Mouse (Mus musculus): Measurements from ENCODE around the gene Thy1.

Gene Thy1

DNA sequence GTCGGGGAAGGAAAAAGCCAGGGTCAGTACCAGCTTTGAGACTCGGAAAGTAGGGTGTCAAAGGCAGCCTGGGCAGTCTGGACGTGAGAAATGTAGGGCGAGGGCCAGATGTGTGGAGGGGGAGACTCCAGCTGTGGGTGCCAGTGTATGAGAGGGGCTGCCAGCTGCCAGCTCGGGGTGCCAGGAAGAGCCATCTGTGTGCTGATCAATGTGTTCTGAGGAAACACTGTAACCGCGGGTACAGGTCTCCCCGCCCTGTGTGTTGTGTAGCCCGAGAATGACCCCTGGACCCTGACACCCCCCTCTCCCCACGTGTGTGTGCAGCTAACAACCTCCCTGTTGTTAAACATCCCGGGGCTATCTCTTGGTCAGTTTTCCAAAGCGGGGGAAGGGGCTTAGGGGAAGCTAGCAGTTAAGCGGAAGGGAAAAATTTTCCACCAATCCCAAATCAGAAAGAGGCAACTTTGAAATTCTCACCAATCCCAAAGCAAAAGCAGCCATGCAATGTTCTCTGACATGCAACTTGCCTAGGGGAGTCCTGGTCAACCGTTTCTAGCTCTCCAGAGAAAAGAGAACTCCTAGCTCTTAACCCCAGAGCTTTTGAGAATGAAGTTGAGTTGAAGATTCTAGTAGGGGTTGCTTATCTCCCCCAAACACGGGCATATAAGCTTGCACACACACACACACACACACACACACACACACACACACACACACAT lies 24.2 kb downstream of the Thy1 start:
- DNase-seq (ENCODE audit: low read depth): no peak

DNA sequence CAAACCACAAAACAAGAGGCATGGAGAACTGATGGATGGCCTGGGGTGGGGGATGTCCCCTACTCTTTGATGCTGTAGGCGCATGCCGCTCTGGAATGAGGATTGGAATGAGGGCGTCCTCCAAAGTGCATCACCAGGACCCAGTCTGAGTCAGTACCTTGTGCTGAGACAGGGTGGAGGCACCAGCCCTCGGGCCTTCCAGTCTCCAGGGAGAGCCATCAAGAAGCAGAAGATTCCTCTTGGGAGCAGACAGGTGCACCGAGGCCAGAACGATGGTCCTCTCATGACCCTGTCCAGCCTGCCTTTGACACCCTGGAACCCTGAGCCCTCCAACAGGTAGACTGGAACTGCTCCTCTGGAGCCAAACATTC lies 24.8 kb downstream of the Thy1 start:
- DNase-seq (ENCODE audit: low read depth): no peak

DNA sequence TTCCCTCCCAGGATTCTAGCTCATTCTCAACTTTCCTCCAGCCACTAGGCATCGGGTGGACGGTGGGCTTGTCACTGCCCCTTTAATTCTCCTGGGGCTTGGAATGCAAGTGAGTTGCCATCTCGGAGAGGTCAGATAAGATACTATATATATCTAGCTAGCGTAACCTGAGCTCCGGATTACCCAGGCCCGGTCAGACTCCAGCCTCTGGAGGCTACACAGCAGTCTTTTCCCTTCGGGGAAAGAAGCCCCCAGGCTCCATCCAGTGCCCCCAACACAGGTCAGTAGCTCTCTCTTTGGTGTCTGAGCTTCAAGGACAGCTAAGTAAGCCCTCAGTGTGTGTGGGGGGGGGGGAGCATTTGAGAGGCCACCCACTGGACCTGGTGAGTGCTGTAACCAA lies 26.1 kb downstream of the Thy1 start:
- no peak for DNase-seq (ENCODE audit: low read depth)

DNA sequence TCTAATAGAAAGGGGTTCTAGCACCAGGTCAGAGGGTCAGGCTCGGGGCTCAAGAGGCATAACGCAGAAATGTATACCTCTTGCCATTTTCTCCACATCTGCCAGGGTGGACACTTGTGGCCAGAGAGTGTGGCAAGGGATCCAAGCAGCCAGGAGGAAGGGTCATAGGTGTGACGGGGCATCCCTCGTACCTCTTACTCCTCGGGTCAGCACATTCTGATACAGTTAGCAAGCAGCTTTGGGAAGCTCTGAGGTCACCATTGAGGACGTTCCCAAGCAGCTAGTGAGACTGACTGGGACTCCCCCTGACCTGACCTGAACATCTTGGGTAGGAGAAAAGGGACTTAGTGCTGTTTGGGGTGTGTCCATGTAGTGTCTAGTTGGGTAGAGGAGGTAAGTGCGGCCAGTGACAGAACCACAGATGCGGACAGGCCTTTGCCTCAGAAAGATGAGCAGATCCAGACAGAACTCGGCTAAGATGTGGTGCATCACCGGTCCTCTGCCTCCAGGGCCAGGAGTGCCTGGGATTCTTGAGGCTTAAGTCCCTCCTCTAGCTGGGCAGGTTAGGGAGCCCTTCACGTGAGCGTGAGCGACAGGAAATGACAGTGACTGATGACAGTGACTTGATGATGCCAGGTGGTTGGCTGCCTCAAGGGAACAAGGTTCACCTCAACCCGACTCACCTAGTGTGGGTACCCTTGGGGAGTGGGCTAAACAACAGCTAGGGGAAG lies 27.1 kb downstream of the Thy1 start:
- DNase-seq (ENCODE audit: low read depth): no peak

DNA sequence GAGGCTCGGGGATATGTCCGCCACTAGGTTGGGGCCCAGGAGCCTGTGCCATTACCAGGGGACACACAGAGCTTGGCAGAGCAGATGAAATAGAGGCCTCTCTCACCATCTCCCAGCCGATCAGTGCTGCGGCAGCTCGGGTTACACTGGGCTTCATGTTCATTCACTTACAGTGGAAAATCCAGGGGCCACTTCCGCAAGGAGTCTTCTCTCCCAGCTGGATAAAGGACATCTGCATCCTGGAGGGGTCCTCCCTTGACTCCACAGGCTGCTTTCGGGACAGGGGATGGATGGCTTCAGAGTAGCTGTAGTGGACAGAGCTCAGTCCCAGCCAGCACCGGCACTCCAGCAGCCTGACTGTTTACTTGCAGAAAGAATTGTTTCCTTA lies 27.7 kb downstream of the Thy1 start:
- DNase-seq (ENCODE audit: low read depth): no peak

DNA sequence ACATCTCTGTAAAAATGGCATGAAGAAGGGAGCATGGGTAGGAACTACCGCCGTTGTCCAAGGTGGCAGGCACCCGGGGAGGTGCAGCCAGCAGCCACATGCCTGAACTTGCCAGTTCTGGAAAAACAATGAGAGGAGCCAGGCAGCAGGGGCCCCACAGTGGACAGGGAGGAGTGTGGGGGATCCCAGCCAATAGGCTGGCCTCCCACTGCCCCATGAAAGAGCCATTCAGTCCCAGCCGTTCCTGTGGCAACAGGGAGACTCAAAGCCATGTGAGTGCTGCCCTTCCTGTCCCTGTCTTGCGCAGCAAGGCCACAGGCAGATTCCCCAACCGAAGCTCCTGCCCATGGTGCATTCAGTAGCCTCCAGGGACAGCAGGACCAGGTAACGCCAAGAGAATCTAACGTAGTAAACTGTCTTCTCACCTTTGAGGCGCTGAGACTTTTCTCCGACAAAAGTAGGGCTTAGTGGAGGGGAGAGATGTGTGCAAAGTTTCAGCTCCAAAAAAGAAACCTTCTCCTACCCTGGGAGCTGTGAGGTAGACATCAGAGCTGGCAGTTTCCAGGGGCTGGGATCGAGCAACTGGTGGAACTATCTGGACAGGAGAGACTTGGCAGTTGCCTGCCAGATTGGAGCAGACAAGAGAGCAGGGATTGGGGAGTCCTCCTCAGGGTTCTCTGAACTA lies 28.9 kb downstream of the Thy1 start:
- DNase-seq (ENCODE audit: low read depth): no peak

DNA sequence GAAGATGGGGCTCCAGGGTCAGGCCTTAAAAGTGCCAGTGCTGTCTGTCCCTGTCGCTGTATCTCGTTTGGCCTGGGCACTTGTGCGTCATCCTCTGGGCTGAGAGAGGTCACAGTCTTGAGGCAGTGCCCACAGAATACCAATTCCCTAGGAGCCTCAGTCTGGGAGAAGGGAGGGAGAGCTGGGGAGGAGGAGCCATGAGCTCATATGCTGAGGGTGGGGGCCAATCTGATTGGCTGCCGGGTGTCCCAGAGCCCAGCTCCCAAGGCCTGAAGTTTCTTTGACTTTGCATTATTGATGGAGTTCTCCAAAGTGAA lies 29.4 kb downstream of the Thy1 start:
- no peak for DNase-seq (ENCODE audit: low read depth)

DNA sequence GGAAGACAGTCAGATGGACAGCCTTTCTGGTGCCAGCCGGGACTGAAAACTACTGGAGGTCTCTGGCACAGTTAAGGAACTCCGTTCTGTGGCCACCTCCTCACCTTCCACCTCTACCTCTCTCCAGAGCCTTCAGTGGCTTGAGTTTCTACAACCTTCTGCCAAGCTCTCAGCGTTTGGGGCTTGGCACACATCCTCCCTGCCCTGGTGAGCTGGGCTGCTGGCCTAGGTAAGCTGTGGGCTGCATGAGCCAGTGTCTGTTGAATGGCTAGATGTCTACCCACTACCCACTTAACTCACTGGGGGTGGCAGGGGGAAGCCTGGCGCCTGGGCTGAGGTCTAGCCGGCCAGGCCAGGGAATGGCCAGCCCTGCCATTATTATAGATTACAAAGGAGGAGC lies 29.9 kb downstream of the Thy1 start:
- DNase-seq (ENCODE audit: low read depth): no peak

DNA sequence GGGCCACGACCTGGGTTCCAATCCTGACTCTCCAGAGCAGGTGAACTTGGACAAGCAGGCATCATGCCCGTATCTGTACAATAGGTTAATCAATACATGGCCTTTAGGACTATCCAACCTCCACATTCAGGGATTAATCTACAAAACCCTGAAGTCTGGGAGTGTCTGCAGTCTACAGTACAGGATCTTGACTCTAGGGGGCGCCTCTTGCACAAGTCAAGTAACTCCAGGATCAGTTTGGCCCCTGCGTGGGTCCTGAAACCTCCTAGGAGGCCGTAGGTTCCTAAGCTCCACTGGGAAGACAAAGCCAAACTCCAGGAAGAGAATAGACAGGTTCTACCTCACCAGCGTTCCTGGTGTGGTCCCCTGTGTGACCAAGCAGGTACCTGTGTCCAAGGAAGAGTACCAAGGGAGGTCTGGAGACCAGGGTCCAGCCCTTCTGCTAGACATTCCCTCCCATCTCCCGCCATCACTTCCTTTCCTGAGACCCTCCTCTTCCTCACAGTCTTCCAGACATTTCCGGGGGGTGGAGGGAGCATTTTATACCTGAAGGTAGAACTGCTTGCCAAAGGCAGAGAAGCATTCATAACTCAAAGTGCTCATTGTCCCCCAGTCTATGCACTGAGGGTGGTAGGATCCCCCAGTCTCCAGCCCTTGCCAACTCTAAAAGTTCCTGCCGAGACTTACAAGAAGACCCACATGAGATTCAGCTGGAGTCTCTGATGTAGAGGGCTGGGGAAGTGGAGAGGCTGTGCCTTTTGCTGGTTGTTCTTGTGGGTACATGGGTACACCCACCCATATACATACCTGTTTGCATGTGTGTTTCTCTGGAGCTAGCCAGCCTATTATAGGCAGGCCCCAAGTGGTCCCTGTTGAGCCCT lies 31.5 kb downstream of the Thy1 start:
- DNase-seq (ENCODE audit: low read depth): no peak

DNA sequence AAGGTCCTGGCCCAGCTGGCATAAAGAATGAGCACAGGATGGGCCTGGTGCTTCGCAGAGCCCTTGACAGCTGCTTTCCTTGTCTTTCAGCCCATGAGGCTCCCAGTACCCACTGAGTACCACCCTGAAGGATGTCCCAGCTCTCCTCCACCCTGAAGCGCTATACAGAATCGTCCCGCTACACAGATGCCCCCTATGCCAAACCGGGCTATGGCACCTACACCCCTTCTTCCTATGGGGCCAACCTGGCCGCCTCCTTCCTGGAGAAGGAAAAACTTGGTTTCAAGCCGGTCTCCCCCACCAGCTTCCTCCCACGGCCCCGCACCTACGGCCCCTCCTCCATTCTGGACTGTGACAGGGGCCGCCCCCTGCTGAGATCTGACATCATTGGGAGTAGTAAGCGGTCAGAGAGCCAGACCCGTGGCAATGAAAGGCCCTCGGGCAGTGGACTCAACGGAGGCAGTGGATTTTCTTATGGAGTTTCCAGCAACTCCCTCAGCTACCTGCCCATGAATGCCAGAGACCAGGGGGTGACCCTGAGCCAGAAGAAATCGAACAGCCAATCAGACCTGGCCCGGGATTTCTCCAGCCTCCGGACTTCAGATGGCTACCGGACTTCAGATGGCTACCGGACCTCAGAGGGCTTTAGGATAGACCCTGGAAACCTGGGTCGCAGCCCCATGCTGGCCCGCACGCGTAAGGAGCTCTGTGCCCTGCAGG lies 32.3 kb downstream of the Thy1 start:
- no peak for DNase-seq (ENCODE audit: low read depth)

DNA sequence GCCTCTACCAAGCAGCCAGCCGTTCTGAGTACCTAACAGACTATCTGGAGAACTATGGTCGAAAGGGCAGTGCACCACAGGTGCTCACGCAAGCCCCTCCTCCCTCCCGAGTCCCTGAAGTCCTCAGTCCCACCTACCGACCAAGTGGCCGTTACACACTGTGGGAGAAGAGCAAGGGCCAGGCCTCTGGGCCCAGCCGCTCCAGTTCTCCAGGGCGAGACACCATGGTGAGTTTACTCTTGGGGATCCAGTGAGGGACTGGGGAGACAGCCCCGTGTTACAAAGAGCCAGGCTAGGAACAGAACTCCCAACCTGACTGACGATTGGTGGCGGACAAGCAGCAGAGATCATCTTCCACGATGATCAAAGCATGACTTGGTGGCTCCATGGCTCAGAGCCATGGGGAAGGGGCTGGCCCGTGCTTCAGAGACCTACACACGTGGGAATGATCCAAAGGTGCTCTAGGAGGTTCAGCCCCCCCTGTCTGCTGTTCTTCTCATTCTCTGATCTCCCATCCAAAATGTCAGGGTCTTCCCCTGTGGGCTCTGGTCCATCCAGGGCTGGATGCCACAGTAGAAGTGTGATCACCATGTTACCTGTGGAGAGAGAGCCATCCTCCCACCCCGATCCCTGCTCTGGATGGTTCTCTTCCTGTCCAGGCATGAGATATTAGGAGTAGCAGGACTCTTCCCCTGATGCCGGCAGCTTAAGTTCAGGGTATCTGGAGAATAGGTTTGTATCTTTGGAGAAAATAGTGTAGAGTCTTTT lies 33.0 kb downstream of the Thy1 start:
- DNase-seq (ENCODE audit: low read depth): no peak

DNA sequence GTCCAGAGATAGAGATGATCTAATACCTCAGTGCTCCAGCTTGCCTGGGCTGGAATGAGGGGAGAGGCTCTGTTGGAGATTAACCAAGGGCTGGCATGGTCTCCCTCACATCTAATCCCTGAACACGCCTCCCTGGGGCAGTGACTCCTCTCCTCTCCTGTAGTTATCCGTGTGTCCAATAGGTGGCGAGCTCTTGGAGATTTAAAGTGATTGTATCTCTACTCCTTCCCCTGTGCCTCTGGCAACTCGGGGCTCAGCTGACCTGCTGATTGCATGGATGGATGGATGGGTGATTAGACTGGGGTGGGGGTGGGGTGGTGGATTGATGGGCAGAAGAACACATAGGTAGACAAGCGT lies 33.6 kb downstream of the Thy1 start:
- DNase-seq (ENCODE audit: low read depth): no peak

DNA sequence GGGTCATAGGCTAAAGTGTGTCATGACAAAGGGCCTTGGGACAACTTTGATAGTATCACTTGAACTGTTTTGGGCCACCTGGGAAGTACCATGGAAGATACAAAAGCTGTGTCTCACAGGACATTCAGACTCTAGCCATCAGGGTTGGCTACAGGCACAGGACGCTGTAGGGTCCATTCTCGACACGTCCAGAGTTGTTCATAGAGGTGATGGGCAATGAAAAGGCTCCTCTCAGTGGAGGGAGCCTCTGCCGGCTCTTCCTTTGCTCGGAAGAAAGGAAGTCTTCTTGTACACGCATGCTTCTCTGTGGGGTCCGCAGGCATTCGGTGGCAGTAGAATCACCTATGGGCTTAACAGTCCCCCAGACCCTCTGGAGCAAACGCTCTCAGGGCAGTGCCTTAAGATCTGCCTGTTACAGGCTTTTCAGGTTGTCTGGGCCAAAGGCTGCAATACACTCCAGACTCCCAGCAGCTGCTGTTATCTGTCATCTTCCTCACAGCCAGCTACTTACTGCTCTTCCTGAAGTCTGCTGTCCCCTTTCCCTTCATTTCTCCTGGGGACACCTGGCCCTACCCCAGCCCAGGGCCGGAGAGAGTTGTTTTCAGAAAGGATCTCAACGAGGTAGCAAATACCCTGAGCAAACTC lies 34.2 kb downstream of the Thy1 start:
- DNase-seq (ENCODE audit: low read depth): no peak

DNA sequence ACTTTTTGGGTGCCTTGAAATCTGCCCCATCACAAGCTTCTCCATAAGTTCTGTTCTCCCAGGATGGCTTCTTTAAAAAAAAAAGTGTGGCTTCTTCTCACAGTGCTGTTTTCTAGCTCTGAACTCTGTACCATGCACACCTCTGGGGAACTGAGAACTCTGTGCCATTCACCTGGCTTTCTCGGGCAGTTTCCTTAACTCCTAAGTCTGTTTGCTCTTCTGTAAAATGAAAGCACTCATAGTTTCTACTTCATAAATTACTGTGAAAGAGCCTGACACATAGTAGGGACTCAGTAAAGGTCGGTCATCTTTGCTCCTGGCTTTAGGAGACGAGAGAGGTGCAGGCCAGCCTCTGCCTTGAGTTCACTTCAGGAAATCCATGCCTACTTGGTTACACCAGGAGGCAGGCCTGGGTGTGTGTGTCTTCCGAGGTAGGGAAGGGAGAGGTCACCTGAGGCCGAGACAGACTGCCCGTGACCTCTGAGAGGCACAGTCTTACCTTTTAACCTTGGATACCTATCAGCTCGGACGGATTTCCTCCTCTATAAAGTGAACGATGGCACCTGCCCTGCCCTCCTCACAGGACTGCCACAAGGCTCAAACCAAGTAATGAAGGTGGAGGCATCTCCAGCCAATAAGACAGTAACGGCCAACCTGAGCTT lies 35.1 kb downstream of the Thy1 start:
- DNase-seq (ENCODE audit: low read depth): no peak

DNA sequence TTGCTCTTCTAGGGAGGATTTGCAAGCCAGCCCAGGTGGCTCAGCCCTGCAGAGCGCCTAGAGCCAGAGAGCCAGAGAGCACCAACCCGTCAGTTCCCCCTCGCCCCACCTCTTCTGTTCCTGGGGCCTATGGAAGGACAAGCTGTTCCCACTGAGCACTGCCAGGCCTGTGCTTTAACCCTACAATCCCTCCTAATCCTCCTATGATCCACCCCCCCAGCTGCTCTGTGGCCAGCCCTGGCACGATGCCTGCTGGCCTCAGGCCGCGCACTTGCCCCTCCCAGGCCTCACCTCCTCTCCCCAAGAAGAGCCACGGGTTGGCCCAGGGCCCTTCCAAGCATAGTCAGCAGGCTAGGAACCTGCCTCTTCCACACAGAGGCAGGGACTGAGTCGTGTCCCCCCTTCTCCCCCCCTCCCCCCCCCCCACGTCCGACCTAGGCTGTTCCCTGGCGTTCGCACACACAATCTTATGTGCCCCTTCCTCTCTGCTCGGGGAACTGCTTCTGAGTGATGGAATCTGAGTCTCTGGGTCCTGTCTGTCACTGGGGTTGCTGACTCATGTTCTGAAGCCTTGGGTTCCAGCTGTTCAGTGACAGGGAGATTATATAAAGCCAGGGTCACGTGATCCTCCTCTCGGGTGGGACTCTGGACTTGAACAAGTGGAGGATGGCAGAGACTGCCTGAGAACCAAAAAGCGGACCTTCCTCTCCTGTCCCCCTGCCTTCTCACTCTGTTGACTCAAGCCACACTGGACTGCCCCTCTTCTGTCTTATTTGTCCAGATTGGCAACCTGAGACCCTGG lies 36.0 kb downstream of the Thy1 start:
- no peak for DNase-seq (ENCODE audit: low read depth)

DNA sequence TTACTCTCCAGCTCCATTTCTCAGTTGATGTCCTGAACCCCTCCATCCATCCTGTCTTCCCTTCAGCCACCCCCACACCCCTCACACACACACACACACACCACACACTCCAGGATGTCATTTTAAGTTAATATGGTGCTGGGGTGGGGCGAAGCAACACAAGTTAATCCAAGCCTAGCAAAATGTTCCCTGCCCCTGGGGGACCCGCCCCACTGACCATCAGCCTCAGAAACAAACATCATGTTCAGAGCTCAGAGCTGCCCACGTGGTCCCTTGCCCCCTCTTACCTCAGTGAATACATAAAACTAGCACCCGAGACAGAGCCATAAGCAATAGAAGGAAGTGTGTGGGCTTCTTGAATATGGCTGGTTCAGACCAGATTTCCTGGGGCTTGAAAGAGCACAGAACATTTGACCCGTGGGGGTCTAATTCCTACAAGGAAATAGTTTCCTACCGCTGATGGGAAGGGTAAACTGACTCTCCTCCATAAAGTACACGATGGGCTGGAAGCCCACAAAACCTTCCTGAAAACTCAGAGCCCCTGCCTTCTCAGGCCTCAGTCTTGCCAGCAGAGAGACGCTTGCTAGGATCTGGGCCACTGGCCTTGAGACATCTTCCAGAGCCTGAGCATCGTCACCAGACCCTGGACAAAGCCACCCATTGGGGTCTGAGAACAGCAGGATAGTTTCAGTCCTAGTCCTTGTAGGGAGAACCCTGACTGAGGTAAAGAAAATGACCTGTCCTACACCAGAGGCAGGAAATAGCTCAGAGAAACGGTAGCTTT lies 37.0 kb downstream of the Thy1 start:
- no peak for DNase-seq (ENCODE audit: low read depth)

DNA sequence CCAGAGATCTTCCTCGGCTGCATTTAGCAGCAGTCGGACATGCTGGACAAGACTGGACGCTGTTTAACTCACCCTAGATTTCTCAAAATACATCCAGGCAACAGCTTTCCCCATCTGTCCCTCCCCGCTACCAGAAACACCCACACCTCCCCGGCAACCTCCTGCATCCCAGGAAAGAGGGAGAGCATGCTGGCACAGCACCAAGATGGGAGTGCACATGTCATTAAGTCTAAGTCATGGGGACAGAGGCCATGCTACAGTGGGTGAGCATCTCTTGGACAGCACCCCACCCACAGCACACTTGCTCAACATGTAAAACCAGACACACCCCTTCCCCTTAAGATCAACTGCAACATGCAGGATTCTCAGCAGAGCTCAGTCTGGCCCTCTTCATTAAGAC lies 37.8 kb downstream of the Thy1 start:
- no peak for DNase-seq (ENCODE audit: low read depth)

DNA sequence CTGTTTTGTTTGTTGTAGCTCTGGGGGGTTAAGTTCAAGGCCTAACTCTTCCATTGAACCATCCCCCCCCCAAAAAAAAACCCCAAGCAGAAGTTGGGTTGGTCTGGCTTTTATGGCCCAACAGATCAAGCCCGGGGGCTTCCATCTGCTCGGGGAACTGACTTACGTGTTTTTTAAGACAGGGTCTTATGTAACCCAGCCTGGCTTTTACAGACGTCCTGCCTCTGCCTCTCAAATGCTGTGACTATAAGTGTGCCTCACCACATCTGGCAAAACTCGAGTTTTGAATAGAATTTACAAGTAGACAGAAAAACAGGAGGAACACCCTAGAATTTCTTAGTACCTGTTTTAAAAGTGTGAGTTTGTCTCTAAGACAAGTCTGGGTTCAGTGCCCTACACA lies 38.4 kb downstream of the Thy1 start:
- DNase-seq (ENCODE audit: low read depth): no peak

DNA sequence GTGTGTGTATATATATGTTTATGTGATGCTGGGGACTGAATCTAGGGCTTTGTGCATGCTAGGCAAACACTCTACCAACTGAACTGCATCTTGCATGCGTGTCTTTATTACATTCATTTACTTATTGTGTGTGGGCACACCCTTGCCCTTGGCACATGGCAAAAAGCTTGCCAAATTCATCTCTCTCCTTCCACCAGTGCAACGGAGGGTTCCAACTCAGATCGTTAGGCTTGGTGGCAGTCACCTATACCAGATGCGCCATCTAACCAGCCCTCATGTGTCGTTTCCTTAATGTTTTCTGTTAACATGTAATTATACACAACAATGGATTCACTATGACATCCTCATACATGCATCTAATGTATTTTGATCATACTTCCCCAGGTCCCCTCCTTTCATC lies 39.1 kb downstream of the Thy1 start:
- DNase-seq (ENCODE audit: low read depth): no peak

Measured in c-Kit-positive CD71-negative TER-119-negative erythroid progenitor cells, embryonic 14.5 days (primary cell).